Mouse (Mus musculus): Measurements from ENCODE around the gene Trip10. TPM values are rescaled to one million over a fixed set of nuclear protein-coding genes. Genes with fewer than 3 reads are reported as not detected.
A peak's percentile ranks its signal among the peaks of the same experiment; 100 is the strongest.

Gene Trip10
- total and polyA plus RNA-seq, 3 experiments: 21.5 to 40.0 (median 22.9) TPM

DNA sequence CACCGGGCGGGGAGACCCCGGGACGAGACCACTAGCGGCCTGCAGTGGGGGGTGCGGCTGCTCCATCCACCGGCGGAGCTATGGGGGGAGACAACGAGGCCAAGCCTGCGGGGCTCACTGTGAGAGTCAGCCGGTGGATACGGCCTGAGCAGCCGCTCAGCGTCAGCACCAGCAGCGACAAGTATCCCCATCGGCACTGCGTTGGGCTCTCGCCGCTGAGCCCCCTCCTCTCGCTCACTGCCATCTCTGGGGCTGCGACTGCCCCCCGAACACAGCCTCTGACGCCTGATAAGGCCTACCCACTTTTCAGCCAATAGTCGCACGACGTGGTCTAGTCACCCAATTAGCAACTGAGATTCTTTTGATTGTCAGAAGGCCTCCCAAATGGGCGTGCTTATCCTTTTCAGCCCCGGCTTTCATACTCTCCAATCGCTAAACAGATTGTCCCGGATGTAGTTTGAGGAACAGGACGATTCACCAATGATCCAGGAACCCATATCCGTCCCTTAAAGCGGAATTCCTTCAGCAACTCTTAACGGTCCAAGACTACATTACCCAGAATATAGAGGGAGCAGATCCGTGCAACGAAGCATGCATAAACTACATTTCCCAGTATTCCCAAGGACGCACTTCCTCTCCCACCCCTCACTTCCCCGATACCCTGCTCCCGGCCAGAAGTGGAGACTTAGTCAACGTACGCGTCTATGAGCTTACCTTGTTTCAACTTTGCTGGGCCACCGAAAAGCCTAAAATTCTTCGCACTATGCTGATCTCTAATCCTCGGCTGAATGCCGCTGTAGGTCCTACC is 1.7 kb upstream of the Trip10 start:
- Histone ChIP-seq H3K36me3 (replicated peaks in 1 of 2; ENCODE audit: control insufficient read depth in 1 of 2, insufficient read depth in 1 of 2, low read length in 1 of 2) (peaks cover 28 to 48% of the 10 kb centered on the region in 2 experiments), H3K27ac (ENCODE audit: insufficient read depth, low read depth) (peak overlapping the region; percentile 85), H3K4me2 (ENCODE audit: insufficient read depth, low read depth, poor library complexity, severe bottlenecking) (peak overlapping the region; percentile 98), H3K4me1 (ENCODE audit: control insufficient read depth in 1 of 2, insufficient read depth in 2 of 2) (peaks cover 16 to 43% of the 10 kb centered on the region in 2 experiments), H3K9ac (ENCODE audit: insufficient read depth, low read depth) (peak overlapping the region; percentile 61), H3K4me3 (replicated peaks in 1 of 3; ENCODE audit: low read depth in 2 of 3, low read length in 2 of 3, poor library complexity in 1 of 3) (peak overlapping the region; percentile 78 to 96 (median 87)), H3K9me3 (replicated peaks; ENCODE audit: low read length) (no peaks in the 10 kb centered on the region), H3K27me3 (replicated peaks) (no peaks in the 10 kb centered on the region), H3K79me2 (replicated peaks; ENCODE audit: control insufficient read depth, extremely low read depth, insufficient read depth, poor library complexity, severe bottlenecking) (no peaks in the 10 kb centered on the region; the same call in 1 of the 2 replicates)
- in situ Hi-C loops (cut with MboI; ENCODE audit: low pct_ligation_motif_present, low pct_unique_long_range_greater_than_20kb, low sequenced_read_pairs): loop anchor here (10.0 kb wide), 1 partner anchor 87 kb away; no protein-coding TSS in a partner anchor
- TF ChIP-seq CTCF (conservative IDR thresholded peaks at IDR 0.05 in 1 of 2, IDR thresholded peaks at IDR 0.05 in 1 of 2; ENCODE audit: low read depth in 2 of 2, low read length in 2 of 2) (no peak), MAZ (IDR thresholded peaks at IDR 0.05; ENCODE audit: low read depth, low read length) (peak; percentile 10; the same call in 1 of the 2 replicates), SIN3A (IDR thresholded peaks at IDR 0.05; ENCODE audit: low read length) (peak; percentile 60), ETS1 (conservative IDR thresholded peaks at IDR 0.05; ENCODE audit: low read depth, low read length) (no peak), ELF1 (IDR thresholded peaks at IDR 0.05; ENCODE audit: low read depth, low read length) (peak; percentile 85), CHD2 (IDR thresholded peaks at IDR 0.05; ENCODE audit: low read length) (peak; percentile 97), UBTF (IDR thresholded peaks at IDR 0.05; ENCODE audit: low read depth, low read length) (no peak), KAT2A (IDR thresholded peaks at IDR 0.05; ENCODE audit: insufficient replicate concordance, low read length) (peak; percentile 96), TBP (conservative IDR thresholded peaks at IDR 0.05; ENCODE audit: low read depth, low read length) (0 out of 2 replicates have a peak, but pooled peaks have one; percentile 69), GABPA (IDR thresholded peaks at IDR 0.05; ENCODE audit: insufficient replicate concordance, low read depth, low read length) (peak; percentile 80; the same call in 1 of the 2 replicates), CHD1 (IDR thresholded peaks at IDR 0.05; ENCODE audit: low read depth, low read length) (peak; percentile 74; the same call in 1 of the 2 replicates), HCFC1 (IDR thresholded peaks at IDR 0.05; ENCODE audit: low read depth, low read length) (peak; percentile 97), POLR2A (IDR thresholded peaks at IDR 0.05; ENCODE audit: low read depth, low read length) (peak; percentile 64)
- peak; percentile 99 for DNase-seq (ENCODE audit: extremely low read depth)
- dilution Hi-C loops (cut with MboI; ENCODE audit: extremely low pct_ligation_motif_present, extremely low pct_unique_long_range_greater_than_20kb, low sequenced_read_pairs): no loop called here

DNA sequence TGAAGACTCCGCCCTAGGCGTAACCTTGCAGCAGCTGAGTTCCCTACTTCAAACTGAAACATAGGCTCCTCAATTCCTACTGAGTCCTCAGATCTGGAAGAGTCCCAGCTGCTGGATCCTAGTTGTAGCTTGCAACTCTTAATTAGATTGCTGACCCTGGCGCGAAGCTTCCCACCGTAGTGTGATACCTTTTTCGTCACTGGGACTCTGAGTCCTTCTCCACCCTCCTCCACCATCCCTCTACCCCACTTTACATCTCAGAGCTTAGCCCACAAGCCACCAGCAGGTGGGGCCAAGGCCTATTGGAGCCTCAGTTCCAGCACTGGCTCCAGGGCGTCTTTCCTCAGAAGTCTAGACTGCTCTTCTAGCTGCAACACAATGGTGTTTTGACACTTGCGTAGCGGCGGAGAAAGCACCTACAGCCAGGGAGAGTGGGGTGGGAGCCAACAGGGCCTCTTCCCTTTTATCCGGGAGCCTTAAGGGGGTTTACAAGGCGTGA is 1.0 kb upstream of the Trip10 start, which contains the start of gene Gpr108:
TSS of gene Gpr108 (minus strand) at position 246 of the 499 bp plus-strand sequence.
- Histone ChIP-seq H3K27me3 (replicated peaks) (no peaks in the 10 kb centered on the region), H3K36me3 (replicated peaks in 1 of 2; ENCODE audit: control insufficient read depth in 1 of 2, insufficient read depth in 1 of 2, low read length in 1 of 2) (peaks cover 24 to 48% of the 10 kb centered on the region in 2 experiments), H3K4me1 (ENCODE audit: control insufficient read depth in 1 of 2, insufficient read depth in 2 of 2) (peaks cover 16 to 43% of the 10 kb centered on the region in 2 experiments), H3K4me3 (replicated peaks in 1 of 3; ENCODE audit: low read depth in 2 of 3, low read length in 2 of 3, poor library complexity in 1 of 3) (peak within 1 kb of the TSS; percentile 78 to 96 (median 87)), H3K4me2 (ENCODE audit: insufficient read depth, low read depth, poor library complexity, severe bottlenecking) (peak within 1 kb of the TSS; percentile 98), H3K27ac (ENCODE audit: insufficient read depth, low read depth) (peak within 1 kb of the TSS; percentile 85), H3K9ac (ENCODE audit: insufficient read depth, low read depth) (peak within 1 kb of the TSS; percentile 61), H3K9me3 (replicated peaks; ENCODE audit: low read length) (no peaks in the 10 kb centered on the region), H3K79me2 (replicated peaks; ENCODE audit: control insufficient read depth, extremely low read depth, insufficient read depth, poor library complexity, severe bottlenecking) (no peaks in the 10 kb centered on the region; the same call in 1 of the 2 replicates)
- in situ Hi-C loops (cut with MboI; ENCODE audit: low pct_ligation_motif_present, low pct_unique_long_range_greater_than_20kb, low sequenced_read_pairs): loop anchor here (10.0 kb wide), 1 partner anchor 87 kb away; no protein-coding TSS in a partner anchor
- peak; percentile 95 for DNase-seq (ENCODE audit: extremely low read depth)
- dilution Hi-C loops (cut with MboI; ENCODE audit: extremely low pct_ligation_motif_present, extremely low pct_unique_long_range_greater_than_20kb, low sequenced_read_pairs): no loop called here
- TF ChIP-seq JUND (conservative IDR thresholded peaks at IDR 0.05; ENCODE audit: low read depth, low read length): no peak
- TF ChIP-seq MEF2A (IDR thresholded peaks at IDR 0.05; ENCODE audit: borderline replicate concordance, low read depth, low read length): peak; percentile 76
- peak; percentile 16; the same call in 1 of the 2 replicates for TF ChIP-seq SIN3A (IDR thresholded peaks at IDR 0.05; ENCODE audit: low read length)
- TF ChIP-seq CTCF (conservative IDR thresholded peaks at IDR 0.05 in 1 of 2, IDR thresholded peaks at IDR 0.05 in 1 of 2; ENCODE audit: low read depth in 2 of 2, low read length in 2 of 2): peak; percentile 7 to 92; a peak in 2 of 4 replicates
- TF ChIP-seq EP300 (IDR thresholded peaks at IDR 0.05; ENCODE audit: low read length): 0 out of 2 replicates have a peak, but pooled peaks have one; percentile 12
- peak; percentile 57 for TF ChIP-seq IRF4 (IDR thresholded peaks at IDR 0.05; ENCODE audit: low read depth, low read length)
- no peak for TF ChIP-seq ETS1 (conservative IDR thresholded peaks at IDR 0.05; ENCODE audit: low read depth, low read length)
- peak; percentile 49 for TF ChIP-seq NELFE (IDR thresholded peaks at IDR 0.05; ENCODE audit: low read depth, low read length)
- peak; percentile 87; the same call in 1 of the 2 replicates for TF ChIP-seq CHD1 (IDR thresholded peaks at IDR 0.05; ENCODE audit: low read depth, low read length)
- peak; percentile 55 for TF ChIP-seq MXI1 (IDR thresholded peaks at IDR 0.05; ENCODE audit: low read depth, low read length)
- TF ChIP-seq NRF1 (IDR thresholded peaks at IDR 0.05; ENCODE audit: low read depth, low read length): peak; percentile 10; the same call in 1 of the 2 replicates
- peak; percentile 34 for TF ChIP-seq ZC3H11A (IDR thresholded peaks at IDR 0.05; ENCODE audit: low read depth, low read length)
- 0 out of 2 replicates have a peak, but pooled peaks have one; percentile 24 for TF ChIP-seq E2F4 (IDR thresholded peaks at IDR 0.05; ENCODE audit: insufficient replicate concordance, low read depth, low read length)
- no peak for TF ChIP-seq USF1 (IDR thresholded peaks at IDR 0.05; ENCODE audit: low read depth, low read length)
- peak; percentile 82; the same call in 1 of the 2 replicates for TF ChIP-seq UBTF (IDR thresholded peaks at IDR 0.05; ENCODE audit: low read depth, low read length)
- TF ChIP-seq POLR2A (IDR thresholded peaks at IDR 0.05; ENCODE audit: low read depth, low read length): 0 out of 2 replicates have a peak, but pooled peaks have one; percentile 22
- peak; percentile 97 for TF ChIP-seq SMC3 (IDR thresholded peaks at IDR 0.05; ENCODE audit: low read depth, low read length)
- no peak; the same call in 1 of the 2 replicates for TF ChIP-seq MAX (IDR thresholded peaks at IDR 0.05; ENCODE audit: low read length)
- no peak for TF ChIP-seq USF2 (conservative IDR thresholded peaks at IDR 0.05; ENCODE audit: low read depth, low read length)
- TF ChIP-seq JUN (IDR thresholded peaks at IDR 0.05; ENCODE audit: insufficient read depth, low read depth, low read length): no peak
- TF ChIP-seq MAZ (IDR thresholded peaks at IDR 0.05; ENCODE audit: low read depth, low read length): peak; percentile 30; the same call in 1 of the 2 replicates
